Mouse (Mus musculus): ENCODE results near the gene Errfi1. TPM values are rescaled to one million over a fixed set of nuclear protein-coding genes. Genes with fewer than 3 reads are reported as not detected.

Errfi1 gene
- total RNA-seq (2023) = 1 to 10 TPM; 4.0 to 7.1 TPM

GRCm38 (mm10) chr4:150853680-150854461 lies at the start of gene Errfi1:
Errfi1 (plus strand) TSS chr4:150853919.

GRCm38 (mm10) chr4:150914290-150914733 lies 60.6 kb downstream of the Errfi1 start, which contains the start of the genes Park7 and Tnfrsf9:
Park7 (minus strand) TSS chr4:150914437.
Tnfrsf9 (plus strand) TSS chr4:150914562.

Other genes starting within 250 kb of the Errfi1 start
- gene Slc45a1, start 201.7 kb upstream of the Errfi1 start, total RNA-seq (2023) = not detected
- 10 to 100 TPM; 67.8 to 80.1 TPM for gene Park7, start 60.5 kb downstream of the Errfi1 start, total RNA-seq (2023)
- gene Tnfrsf9, start 60.6 kb downstream of the Errfi1 start, total RNA-seq (2023) = not detected
- not detected for gene Uts2, start 143.2 kb downstream of the Errfi1 start, total RNA-seq (2023)
- 1 to 10 TPM; 2.6 to 2.8 TPM for gene Per3, start 190.7 kb downstream of the Errfi1 start, total RNA-seq (2023)
- gene Vamp3, start 204.0 kb downstream of the Errfi1 start, total RNA-seq (2023) = 100 to 1,000 TPM; 132 to 133 TPM
- gene Gm13090, start 235.7 kb downstream of the Errfi1 start, total RNA-seq (2023) = not detected